Mouse (Mus musculus): ENCODE measurements around the gene Spata31d1a.

DNA sequence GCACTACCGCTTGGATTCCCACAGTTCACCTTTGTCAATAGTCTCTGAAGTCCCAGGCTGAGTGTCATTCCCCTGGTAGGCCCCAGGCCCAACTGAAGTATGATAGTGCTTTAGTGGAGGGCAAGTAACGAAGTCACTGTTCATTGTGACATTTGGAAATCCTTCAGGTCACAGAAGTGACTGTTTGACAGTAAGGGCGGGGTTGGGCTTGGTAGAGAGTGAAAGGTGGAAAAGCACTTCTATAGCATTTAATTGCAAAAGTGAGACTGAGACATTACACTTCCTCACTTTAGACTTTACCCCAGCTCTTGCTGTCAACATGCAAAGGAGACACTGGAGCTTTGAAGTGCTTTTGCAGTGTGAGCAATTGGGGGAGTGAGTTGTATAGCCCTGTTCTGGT lies 16.1 kb downstream of the Spata31d1a start, which contains the start of gene 4921517D22Rik:
- TF ChIP-seq CTCF (IDR thresholded peaks at IDR 0.05; ENCODE audit: low read depth) (no peak), EP300 (IDR thresholded peaks at IDR 0.05; ENCODE audit: low read depth) (no peak)
